Mouse (Mus musculus) limb, embryonic 15.5 days (tissue): ENCODE data around the gene Catsper4. TPM values are rescaled to one million over a fixed set of nuclear protein-coding genes. Genes with fewer than 3 reads are reported as not detected.
A peak's percentile ranks its signal among the peaks of the same experiment; 100 is the strongest.

Experiments used
- ATAC-seq: fragments of 200-750 bp; cut with Nextera tagmentation; 2 replicates; pipeline ENCODE4 v1.8.0; 2017; ENCODE audit warnings: low read depth, moderate TSS enrichment; ENCODE audit not compliant: insufficient number of reproducible peaks, low FRiP score, low TSS enrichment
- H3K27ac ChIP-seq: fragments of 300-500 bp; sonication (generic); 2 replicates; pipeline ENCODE4 v1.5.1; 2015; ENCODE audit warnings: moderate library complexity, mild to moderate bottlenecking, inconsistent platforms
- H3K27me3 ChIP-seq: fragments of 300-500 bp; sonication (generic); 2 replicates; pipeline ENCODE4 v1.6.1; 2015; ENCODE audit warnings: inconsistent platforms
- H3K36me3 ChIP-seq: fragments of 300-500 bp; sonication (generic); 2 replicates; pipeline ENCODE4 v1.6.1; 2015; ENCODE audit warnings: inconsistent platforms
- H3K4me1 ChIP-seq: fragments of 300-500 bp; sonication (generic); 2 replicates; pipeline ENCODE4 v1.6.1; 2015; ENCODE audit warnings: inconsistent platforms
- H3K4me2 ChIP-seq: fragments of 300-500 bp; sonication (generic); 2 replicates; pipeline ENCODE4 v1.6.1; 2015; ENCODE audit warnings: mild to moderate bottlenecking, inconsistent platforms
- H3K4me3 ChIP-seq: fragments of 300-500 bp; sonication (generic); 2 replicates; pipeline ENCODE4 v1.5.1; 2015; ENCODE audit warnings: mild to moderate bottlenecking, inconsistent platforms
- H3K9ac ChIP-seq: fragments of 300-500 bp; sonication (generic); 2 replicates; pipeline ENCODE4 v1.6.1; 2015; ENCODE audit warnings: inconsistent platforms
- H3K9me3 ChIP-seq: fragments of 300-500 bp; sonication (generic); 2 replicates; pipeline ENCODE4 v1.6.1; 2016; ENCODE audit warnings: inconsistent platforms
- WGBS: fragments of 180-500 bp; shearing (Covaris S2); methylation state at CpG from one replicate; pipeline ENCODE4 v1.1.7; 2015; 5-methylcytosine and 5-hydroxymethylcytosine counted together
- polyA plus RNA-seq: library from polyadenylated mRNA; unstranded; fragments of >200 nt; fragmentation: Nextera tagmentation; extraction: Ambion mirVana; gene quantifications from 2 replicates; pipeline ENCODE4 v1.2.1, GENCODE M21; 2015

The Catsper4 gene
- polyA plus RNA-seq, 1 experiment from 2014 or later = 0.29 TPM

DNA sequence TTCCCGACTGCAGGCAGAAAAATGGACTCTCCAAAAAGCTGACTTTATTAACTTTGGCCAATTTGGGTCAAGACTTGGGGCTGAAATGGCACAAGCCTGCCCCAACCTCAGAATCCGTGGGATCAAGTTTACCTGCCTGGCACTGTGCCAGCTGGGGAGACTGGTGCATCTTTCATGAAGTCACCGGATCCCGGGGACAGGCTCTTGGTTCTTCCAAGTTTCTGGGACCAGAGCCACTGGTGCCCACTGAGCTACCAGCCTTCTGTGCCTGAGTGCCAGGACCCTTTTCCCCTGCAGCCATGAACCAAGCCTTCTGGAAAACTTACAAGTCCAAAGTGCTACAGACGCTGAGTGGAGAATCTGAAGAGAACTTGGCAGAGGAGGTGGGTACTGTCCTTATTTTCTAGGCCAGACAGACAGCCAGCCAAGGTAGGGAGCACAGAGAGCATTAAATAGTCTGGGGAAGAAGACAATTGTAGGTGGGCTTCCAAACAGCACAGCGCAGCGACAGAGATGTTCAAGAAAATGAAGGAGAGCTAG lies 19.6 kb upstream of the Catsper4 start, which contains the start of gene Gm30191:
Gene Gm30191 (plus strand): TSS at position 217 of the 540 bp plus-strand sequence.
- H3K4me1 ChIP-seq = peaks cover 45% of the 10 kb centered on the region
- H3K9ac ChIP-seq = 0 out of 2 replicates have a peak within 1 kb of the TSS, but pooled peaks have one; percentile 71
- no peaks in the 10 kb centered on the region for H3K9me3 ChIP-seq
- no peak within 1 kb of the TSS for H3K27ac ChIP-seq
- ATAC-seq = no peak
- H3K36me3 ChIP-seq = no peaks in the 10 kb centered on the region
- H3K4me3 ChIP-seq = peak within 1 kb of the TSS; percentile 88
- H3K27me3 ChIP-seq = peaks cover 56% of the 10 kb centered on the region
- peak within 1 kb of the TSS; percentile 89 for H3K4me2 ChIP-seq
- 68% methylated on average over 7 of the region's 7 CpGs for WGBS

DNA sequence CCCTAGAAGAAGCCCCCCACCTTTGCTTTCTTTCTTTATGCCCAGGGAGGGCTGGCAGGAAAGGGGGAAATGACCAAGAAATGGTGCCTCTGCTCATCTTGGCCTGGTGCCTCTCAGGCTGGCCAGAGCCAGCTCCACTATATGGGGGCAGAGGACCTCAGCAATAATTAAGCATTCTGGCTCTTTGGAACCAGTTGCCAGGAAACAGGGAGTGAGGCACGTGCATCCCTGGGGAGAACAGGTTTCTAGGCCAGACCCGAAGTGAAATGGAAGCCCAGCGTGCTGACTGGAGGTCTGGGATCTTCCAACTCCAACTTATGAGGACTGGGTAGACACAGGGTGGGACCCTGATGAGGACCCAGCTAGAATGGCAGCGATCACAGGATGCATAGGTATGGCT lies 19.1 kb upstream of the Catsper4 start:
- Histone ChIP-seq H3K27me3 (peaks cover 51% of the 10 kb centered on the region), H3K36me3 (no peaks in the 10 kb centered on the region), H3K9ac (no peak overlapping the region), H3K27ac (no peak overlapping the region), H3K4me2 (no peak overlapping the region), H3K4me3 (no peak overlapping the region), H3K4me1 (peaks cover 40% of the 10 kb centered on the region), H3K9me3 (no peaks in the 10 kb centered on the region)
- no peak for ATAC-seq
- WGBS = 49% methylated on average over 4 of the region's 4 CpGs

DNA sequence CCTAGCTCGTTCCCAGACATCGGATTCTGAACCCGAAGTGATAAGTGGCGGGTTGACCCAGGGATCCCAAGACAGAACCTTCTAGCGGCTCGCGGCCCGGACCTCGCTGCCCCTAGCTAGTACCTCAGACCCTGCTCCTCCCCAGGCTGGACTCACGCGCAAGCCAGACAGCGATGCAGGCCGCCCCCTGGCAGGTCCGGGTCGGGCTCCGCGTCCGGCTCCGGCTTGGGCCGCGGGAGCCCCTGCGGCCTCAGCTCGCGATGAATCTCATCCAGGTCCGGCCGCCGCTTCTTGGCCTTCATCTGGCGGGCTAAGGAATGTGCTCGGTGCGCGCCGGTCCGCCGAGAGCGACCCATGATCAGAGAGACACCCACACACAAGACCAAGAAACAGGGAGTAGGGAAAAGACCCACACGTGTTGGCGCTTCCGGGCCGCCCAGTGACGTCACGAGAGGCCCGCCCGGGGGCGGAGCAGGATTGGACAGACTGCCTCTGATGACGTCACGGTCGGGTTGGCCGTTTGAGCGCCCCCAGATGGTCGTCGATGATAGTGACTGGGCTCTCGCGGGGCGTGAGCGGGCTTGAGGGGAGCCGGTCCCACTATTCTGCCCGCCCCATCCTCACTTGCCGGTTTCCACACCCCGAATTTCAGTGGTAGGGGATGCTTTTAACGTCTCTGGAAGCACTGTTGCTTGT lies 18.1 kb upstream of the Catsper4 start, which contains the start of gene Zfp593:
Gene Zfp593 (minus strand): TSS at position 445 of the 696 bp plus-strand sequence.
- Histone ChIP-seq H3K4me1 (peaks cover 30% of the 10 kb centered on the region), H3K27ac (no peak within 1 kb of the TSS), H3K4me3 (peak within 1 kb of the TSS; percentile 88), H3K4me2 (peak within 1 kb of the TSS; percentile 89), H3K36me3 (no peaks in the 10 kb centered on the region), H3K9me3 (no peaks in the 10 kb centered on the region), H3K27me3 (peaks cover 41% of the 10 kb centered on the region), H3K9ac (peak within 1 kb of the TSS; percentile 71)
- WGBS = under 1% methylated on average over 60 of the region's 60 CpGs
- ATAC-seq = peak; percentile 65

- ATAC-seq = no peak
- 88% methylated on average over 17 of the region's 17 CpGs for WGBS
- peaks cover 21% of the 10 kb centered on the region for H3K4me1 ChIP-seq
- H3K4me2 ChIP-seq = peak within 1 kb of the TSS; percentile 89
- H3K27ac ChIP-seq = no peak within 1 kb of the TSS
- H3K9ac ChIP-seq = 0 out of 2 replicates have a peak within 1 kb of the TSS, but pooled peaks have one; percentile 71
- peaks cover 27% of the 10 kb centered on the region for H3K27me3 ChIP-seq
- peak within 1 kb of the TSS; percentile 88 for H3K4me3 ChIP-seq
- no peaks in the 10 kb centered on the region for H3K36me3 ChIP-seq
- H3K9me3 ChIP-seq = no peaks in the 10 kb centered on the region
These were observed 16.5 kb upstream of the Catsper4 start, which contains the start of gene E130218I03Rik for GRCm38 (mm10) chr4:134243516-134244250. E130218I03Rik (plus strand) TSS chr4:134243662.

DNA sequence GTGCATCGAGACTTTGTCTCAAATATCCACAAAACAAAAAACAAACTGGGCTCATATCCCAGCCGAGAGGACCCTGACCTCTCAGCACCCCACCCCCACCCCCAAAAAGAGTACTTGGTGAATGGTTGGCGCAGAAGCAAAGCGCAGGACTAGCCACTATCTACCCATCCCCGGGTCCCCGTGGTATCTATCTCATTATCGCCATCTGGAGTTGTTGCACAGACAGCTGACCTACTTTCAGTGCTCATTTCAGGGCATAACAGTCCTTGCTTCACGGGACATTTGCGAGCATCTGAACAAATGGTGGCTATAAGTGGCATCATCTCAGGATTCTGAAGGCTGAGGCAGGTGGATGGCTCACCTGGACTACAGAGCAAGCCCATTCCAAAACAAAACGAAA lies 11.5 kb upstream of the Catsper4 start:
- Histone ChIP-seq H3K9ac (no peak overlapping the region), H3K4me3 (peak overlapping the region; percentile 35), H3K9me3 (no peaks in the 10 kb centered on the region), H3K27ac (no peak overlapping the region), H3K4me1 (peaks cover 17% of the 10 kb centered on the region), H3K27me3 (peaks cover 17% of the 10 kb centered on the region), H3K36me3 (no peaks in the 10 kb centered on the region), H3K4me2 (peak overlapping the region; percentile 50)
- WGBS = 13% methylated on average over 10 of the region's 10 CpGs
- no peak for ATAC-seq

DNA sequence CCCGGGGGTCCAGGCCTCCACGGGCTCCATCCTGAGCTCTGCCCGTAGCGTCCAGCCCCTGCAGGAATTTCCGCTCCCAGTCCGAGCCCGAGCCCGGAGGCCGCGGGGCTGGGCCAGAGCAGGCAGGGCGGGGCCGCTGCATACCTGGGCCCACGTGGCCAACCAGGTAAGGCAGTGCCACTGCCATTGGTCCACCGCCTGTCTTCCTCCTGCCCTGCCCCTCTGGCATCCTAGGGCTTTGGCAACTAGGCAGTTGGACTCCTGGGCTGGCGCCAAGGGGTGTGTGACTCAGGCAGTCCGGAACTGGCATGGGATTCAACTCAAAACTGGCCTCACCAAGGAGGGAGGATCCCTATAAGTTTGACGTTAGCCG lies 11.1 kb upstream of the Catsper4 start, which contains the start of gene Cnksr1:
Gene Cnksr1 (minus strand): TSS at position 121 of the 373 bp plus-strand sequence.
- Histone ChIP-seq H3K9ac (0 out of 2 replicates have a peak within 1 kb of the TSS, but pooled peaks have one; percentile 14), H3K4me3 (peak within 1 kb of the TSS; percentile 35), H3K4me1 (peaks cover 17% of the 10 kb centered on the region), H3K27me3 (peaks cover 17% of the 10 kb centered on the region), H3K27ac (peak within 1 kb of the TSS; percentile 17; the same call in 1 of the 2 replicates), H3K9me3 (no peaks in the 10 kb centered on the region), H3K4me2 (peak within 1 kb of the TSS; percentile 50), H3K36me3 (no peaks in the 10 kb centered on the region)
- 2% methylated on average over 18 of the region's 18 CpGs for WGBS
- ATAC-seq = no peak

GRCm38 (mm10) chr4:134237582-134238278 lies 10.5 kb upstream of the Catsper4 start:
- Histone ChIP-seq H3K27ac (peak overlapping the region; percentile 17; the same call in 1 of the 2 replicates), H3K4me3 (peak overlapping the region; percentile 35), H3K4me2 (peak overlapping the region; percentile 50), H3K9me3 (no peaks in the 10 kb centered on the region), H3K4me1 (peaks cover 17% of the 10 kb centered on the region), H3K9ac (0 out of 2 replicates have a peak overlapping the region, but pooled peaks have one; percentile 14), H3K27me3 (peaks cover 17% of the 10 kb centered on the region), H3K36me3 (no peaks in the 10 kb centered on the region)
- ATAC-seq = peak; percentile 53; the same call in 1 of the 2 replicates
- WGBS = 13% methylated on average over 19 of the region's 19 CpGs

GRCm38 (mm10) chr4:134234876-134235275 lies 7.7 kb upstream of the Catsper4 start:
- no peaks in the 10 kb centered on the region for H3K9me3 ChIP-seq
- peaks cover 17% of the 10 kb centered on the region for H3K27me3 ChIP-seq
- no peak overlapping the region for H3K27ac ChIP-seq
- H3K4me3 ChIP-seq = no peak overlapping the region
- H3K9ac ChIP-seq = no peak overlapping the region
- 77% methylated on average over 5 of the region's 5 CpGs for WGBS
- H3K4me1 ChIP-seq = peaks cover 17% of the 10 kb centered on the region
- no peaks in the 10 kb centered on the region for H3K36me3 ChIP-seq
- ATAC-seq = no peak
- no peak overlapping the region for H3K4me2 ChIP-seq

DNA sequence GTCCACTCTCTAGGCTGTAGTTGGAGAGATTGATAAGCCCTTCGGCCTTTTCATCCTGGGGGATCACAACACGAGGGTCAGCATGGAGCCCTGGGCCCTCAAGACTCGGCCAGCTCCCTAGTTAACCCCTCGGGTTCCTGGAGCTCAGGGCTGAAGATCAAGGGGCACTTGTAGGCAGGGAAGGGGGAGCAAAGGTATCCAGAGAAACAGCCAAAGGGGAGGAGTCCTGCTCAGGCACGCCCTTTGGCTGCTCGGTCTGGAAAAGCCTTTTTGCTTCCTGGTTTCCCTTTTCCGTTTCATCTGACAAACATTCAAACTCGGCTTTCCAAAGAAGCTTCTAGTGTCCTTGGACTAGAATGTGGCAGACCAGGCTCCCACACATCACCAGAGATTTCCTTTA lies 3.2 kb upstream of the Catsper4 start:
- Histone ChIP-seq H3K4me3 (no peak overlapping the region), H3K4me1 (no peaks in the 10 kb centered on the region), H3K27ac (no peak overlapping the region), H3K36me3 (no peaks in the 10 kb centered on the region), H3K27me3 (no peaks in the 10 kb centered on the region), H3K4me2 (no peak overlapping the region), H3K9me3 (no peaks in the 10 kb centered on the region), H3K9ac (no peak overlapping the region)
- 32% methylated on average over 8 of the region's 8 CpGs for WGBS
- ATAC-seq = no peak

GRCm38 (mm10) chr4:134222793-134223600 lies 4.2 kb downstream of the Catsper4 start:
- peak; percentile 61; the same call in 1 of the 2 replicates for ATAC-seq
- WGBS = 60% methylated on average over 11 of the region's 11 CpGs
- H3K9ac ChIP-seq = no peak overlapping the region

More at GRCm38 (mm10) chr4:134222793-134223600, 4.2 kb downstream of the Catsper4 start:
- no peak overlapping the region for H3K4me2 ChIP-seq
- no peaks in the 10 kb centered on the region for H3K9me3 ChIP-seq
- H3K27ac ChIP-seq = no peak overlapping the region
- no peak overlapping the region for H3K4me3 ChIP-seq
- H3K36me3 ChIP-seq = no peaks in the 10 kb centered on the region
- no peaks in the 10 kb centered on the region for H3K27me3 ChIP-seq
- H3K4me1 ChIP-seq = no peaks in the 10 kb centered on the region
